Mouse (Mus musculus): ENCODE results near the gene Sh3yl1. TPM values are rescaled to one million over a fixed set of nuclear protein-coding genes. Genes with fewer than 3 reads are reported as not detected.

Gene Sh3yl1
- 1 to 10 TPM; 1.7 to 3.5 TPM for total RNA-seq (2021)
- long read RNA-seq, experiment 1, partial matches to known transcripts = 0 of 4 reads
- long read RNA-seq, experiment 1, other reads (novel, unspliced or antisense) = 0 of 4 reads
- long read RNA-seq, experiment 2, transcript Sh3yl1-201 (10 exons, 1,750 nt) = major isoform, 6 of 9 reads
- long read RNA-seq, experiment 2, partial matches to known transcripts = 2 of 9 reads
- long read RNA-seq, experiment 2, other reads (novel, unspliced or antisense) = 0 of 9 reads

DNA sequence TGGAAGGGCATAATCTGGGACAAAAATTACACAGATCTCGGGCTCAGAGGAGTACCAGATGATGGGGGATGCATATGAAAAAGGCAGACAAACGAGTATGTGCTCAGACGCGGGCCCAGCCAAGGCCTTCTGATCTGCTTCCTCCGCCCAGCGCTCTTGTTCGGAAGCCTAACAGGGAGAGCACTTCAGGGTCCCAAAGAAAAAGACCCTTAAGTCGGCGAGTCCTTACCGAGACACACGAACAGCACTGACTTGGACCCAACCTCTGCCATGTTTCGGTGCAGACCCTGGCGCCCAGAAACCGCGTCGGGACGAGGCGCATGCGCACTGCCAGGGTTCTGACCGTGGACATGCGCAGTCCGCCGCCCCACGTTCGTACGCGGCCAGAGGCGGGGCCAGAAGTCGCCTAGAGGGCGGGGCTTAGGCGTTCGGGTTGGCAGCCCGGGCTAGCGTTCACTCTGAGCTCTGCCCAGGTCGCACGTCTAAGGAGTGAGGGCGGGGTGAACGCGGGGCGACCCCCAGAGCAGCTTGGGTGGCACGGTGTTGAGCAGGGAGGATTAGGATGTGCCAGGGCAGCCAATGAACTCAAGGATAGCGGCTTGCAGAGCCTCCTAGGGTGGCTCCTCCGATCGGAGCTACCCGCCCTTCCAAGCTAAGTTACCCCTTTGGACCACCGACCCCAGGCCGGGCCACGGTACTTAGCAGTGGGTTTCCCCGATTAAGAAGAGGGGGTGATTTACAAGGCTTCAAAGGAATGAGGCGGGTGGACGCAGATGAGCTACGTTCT, at the start of gene Sh3yl1, which contains the start of gene Acp1:
Gene Sh3yl1 (plus strand): TSS at position 408 of the 787 bp plus-strand sequence.
Gene Acp1 (minus strand): TSS at position 329 of the 787 bp plus-strand sequence.
- peak; percentile 96 for DNase-seq (ENCODE audit: low spot score in 2 of 2)

- DNase-seq (ENCODE audit: low spot score in 2 of 2) = no peak
Measured at GRCm38 (mm10) chr12:30864347-30864746, 47.1 kb upstream of the Sh3yl1 start.

GRCm38 (mm10) chr12:30865781-30866180, 45.7 kb upstream of the Sh3yl1 start:
- DNase-seq (ENCODE audit: low spot score in 2 of 2) = no peak

- no peak for DNase-seq (ENCODE audit: low spot score in 2 of 2)
Measured at GRCm38 (mm10) chr12:30879447-30879846, 32.0 kb upstream of the Sh3yl1 start.

DNA sequence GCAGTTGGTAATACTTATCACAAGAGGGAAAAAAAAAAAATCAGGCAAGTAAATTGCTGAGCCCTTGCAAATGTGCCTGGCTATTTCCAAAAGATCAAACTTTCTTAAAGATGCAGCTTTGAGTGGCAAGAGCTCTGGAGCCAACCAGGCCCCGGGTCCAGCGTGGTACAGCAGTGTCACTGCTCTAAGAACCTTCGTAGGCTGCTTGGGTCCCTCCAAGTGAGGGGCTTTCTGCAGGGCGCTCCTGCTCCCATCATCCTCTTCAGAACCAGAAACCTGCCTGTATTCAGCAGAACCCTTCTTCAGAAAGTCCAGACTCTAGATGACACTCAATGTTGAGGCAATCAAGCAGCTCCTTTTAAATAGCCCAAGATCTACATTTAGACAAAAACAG, 27.9 kb upstream of the Sh3yl1 start:
- no peak for DNase-seq (ENCODE audit: low spot score in 2 of 2)

- DNase-seq (ENCODE audit: low spot score in 2 of 2) = peak; percentile 8 to 22
Measured at GRCm38 (mm10) chr12:30883986-30884621, 27.4 kb upstream of the Sh3yl1 start, which contains the start of gene Alkal2. TSS of gene Alkal2 (plus strand) at chr12:30884322.

DNA sequence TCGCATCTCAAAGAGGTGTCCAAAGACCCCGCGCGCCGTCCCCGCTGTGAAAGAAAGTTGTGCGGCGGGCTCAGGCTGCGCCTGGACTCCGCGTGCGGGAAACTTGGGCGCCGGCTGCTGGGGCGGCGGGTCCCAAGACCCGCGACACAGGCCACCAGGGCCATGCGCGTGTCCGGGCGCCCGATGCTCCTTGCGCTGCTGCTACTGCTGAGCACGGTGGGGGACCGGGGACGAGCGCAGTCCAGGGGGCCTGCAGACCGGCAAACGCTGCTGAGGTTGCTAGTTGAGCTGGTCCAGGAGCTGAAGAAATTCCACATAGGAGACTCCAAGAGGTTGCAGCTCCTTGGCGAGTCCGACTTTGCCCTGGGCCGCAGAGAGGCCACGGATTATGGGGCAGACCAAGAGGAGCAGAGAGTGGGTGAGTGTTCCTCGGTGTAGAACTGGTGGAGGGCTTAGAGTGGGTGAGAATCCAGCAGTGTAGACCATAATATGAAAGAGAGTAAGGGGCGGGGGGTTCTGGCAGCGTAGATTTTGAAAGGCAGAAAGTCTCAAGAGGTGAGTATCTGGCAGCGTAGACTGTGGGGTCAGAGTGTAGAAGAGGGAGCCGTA, 26.7 kb upstream of the Sh3yl1 start:
- DNase-seq (ENCODE audit: low spot score in 2 of 2) = no peak

GRCm38 (mm10) chr12:30885891-30886290, 25.6 kb upstream of the Sh3yl1 start:
- no peak for DNase-seq (ENCODE audit: low spot score in 2 of 2)

DNA sequence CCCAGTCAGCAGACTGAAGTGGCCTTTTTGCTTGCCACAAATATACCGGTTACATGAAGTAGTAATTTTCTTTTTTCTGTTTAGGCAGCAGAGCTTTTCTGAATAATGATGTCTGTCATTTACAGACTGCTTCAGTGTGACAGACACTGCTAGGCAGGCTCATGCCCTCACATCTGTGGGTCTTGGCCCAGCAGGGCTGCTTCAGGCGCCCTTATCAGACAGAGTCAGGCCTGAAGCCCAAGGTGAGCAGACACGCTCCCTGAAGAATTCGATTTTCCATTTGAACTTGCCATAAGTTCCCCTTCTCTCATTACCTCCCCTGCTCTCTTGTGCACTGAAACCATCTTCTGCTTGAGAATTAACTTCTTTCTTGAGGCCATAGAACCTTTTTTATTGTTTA, 23.5 kb upstream of the Sh3yl1 start:
- DNase-seq (ENCODE audit: low spot score in 2 of 2) = no peak

DNA sequence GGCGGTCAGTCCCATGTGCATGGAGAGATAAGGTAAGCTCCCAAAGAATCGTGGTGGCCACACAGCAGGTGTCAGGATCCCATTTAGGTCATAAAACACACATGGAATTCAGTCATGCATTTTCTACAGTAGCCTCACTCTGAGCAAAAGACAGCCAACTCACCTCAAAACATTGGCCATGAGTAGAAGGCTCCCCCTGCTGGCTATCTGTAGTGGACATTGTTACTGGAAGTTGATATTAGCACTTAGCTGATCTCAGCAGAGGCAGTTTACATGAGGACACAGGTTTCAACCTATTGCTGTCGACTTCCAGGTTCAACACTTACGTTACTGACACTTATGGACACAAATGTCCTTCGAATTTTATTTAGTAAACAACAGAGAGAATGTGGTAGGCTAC, 21.4 kb upstream of the Sh3yl1 start:
- peak; percentile 34 to 38 for DNase-seq (ENCODE audit: low spot score in 2 of 2)

GRCm38 (mm10) chr12:30891438-30891837, 20.0 kb upstream of the Sh3yl1 start:
- DNase-seq (ENCODE audit: low spot score in 2 of 2) = no peak

DNA sequence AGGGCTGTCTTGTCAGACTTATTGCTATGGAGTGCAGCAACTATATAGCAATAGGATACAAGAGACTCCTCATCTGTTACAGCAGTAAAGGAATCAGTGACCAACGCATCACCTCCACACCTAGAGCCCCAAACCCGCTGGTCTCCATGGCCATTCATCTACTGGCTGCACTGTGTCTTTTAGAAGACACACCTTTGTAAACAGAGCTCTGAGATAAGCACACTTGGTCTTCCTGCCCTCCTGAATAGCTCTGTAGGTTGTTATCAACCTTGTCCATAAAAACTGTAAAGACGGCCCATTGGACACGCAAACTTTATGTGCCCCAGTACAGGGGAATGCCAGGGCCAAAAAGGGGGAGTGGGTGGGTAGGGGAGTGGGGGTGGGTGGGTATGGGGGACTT, 14.4 kb upstream of the Sh3yl1 start:
- no peak for DNase-seq (ENCODE audit: low spot score in 2 of 2)

DNA sequence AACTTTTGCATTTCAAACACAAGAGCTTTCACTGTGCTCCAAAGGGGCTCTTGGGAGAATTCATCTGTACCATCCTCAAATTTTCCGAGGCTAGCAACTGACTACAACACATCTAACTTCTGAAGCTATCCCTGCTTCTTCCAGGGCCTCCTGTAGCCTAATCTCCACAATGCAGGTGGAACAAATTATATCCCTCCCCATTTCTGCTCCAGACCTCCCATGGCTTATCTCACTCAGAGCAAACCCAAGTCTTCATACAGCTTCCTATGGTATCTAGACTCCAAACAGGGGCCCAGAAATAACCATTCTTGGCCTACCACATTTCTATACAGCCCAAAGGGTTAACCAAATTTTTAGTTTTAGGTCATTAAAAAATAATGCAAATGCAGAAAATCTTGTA, 2.8 kb upstream of the Sh3yl1 start:
- DNase-seq (ENCODE audit: low spot score in 2 of 2) = no peak

- no peak for DNase-seq (ENCODE audit: low spot score in 2 of 2)
Measured at GRCm38 (mm10) chr12:30909881-30910280, 1.6 kb upstream of the Sh3yl1 start.

DNA sequence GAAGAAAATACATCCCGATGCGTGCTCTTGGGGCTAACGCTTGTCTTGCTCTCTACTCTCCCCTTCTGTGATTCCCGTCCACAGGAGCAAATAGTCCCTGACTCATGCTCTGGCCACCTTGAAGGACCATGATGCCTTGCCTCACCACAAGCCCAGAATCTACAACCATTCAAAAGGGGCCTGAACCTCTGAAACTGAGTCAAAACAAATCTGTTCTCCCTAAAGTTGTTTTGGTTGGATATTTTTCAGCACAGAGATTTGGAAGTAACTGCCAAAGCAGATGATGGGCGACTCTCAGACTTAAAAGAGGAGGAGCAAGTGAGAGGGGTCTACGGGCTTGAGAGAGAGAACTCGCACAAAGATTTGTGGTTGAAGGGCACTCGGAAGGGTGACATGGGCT, 608 bp upstream of the Sh3yl1 start:
- DNase-seq (ENCODE audit: low spot score in 2 of 2) = peak in 1 of 2 experiments; percentile 6

GRCm38 (mm10) chr12:30912048-30912381, 547 bp downstream of the Sh3yl1 start:
- peak; percentile 38 to 41 for DNase-seq (ENCODE audit: low spot score in 2 of 2)

- DNase-seq (ENCODE audit: low spot score in 2 of 2) = no peak
Measured at GRCm38 (mm10) chr12:30912840-30913239, 1.4 kb downstream of the Sh3yl1 start.

DNA sequence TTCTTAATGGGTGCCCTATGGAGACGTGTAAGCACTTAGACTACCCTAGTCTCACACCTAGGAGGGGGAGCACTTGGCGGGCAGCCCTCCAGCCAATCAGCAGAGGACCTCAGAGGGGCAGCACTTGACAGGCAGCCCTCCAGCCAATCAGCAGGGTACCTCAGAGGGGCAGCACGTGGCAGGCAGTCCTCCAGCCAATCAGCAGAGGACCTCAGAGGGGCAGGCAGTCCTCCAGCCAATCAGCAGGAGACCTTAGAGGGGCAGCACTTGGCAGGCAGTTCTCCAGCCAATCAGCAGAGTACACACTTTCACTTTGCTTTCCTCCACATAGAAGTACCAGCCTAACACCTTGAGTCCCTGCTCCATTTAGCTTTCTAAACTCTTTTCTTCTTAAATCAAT, 10.9 kb downstream of the Sh3yl1 start:
- no peak for DNase-seq (ENCODE audit: low spot score in 2 of 2)

DNA sequence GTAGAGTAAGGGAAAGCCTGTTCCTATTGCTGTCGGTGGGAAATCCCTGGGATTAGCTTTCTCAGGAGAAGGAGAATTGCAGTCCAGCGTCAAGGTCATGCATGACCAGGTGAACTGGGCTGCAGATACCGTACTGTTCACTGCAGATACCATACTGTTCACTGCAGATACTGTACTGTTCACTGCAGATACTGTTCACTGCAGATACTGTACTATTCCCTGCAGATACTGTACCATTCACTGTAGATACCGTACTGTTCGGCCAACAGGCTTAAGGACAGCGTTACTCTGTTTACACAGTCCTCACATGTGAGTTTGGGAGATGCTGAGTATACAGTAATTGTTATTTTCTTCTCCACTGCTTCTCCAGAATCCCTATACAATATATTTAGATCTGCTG, 16.7 kb downstream of the Sh3yl1 start:
- no peak for DNase-seq (ENCODE audit: low spot score in 2 of 2)

- no peak for DNase-seq (ENCODE audit: low spot score in 2 of 2)
Measured at GRCm38 (mm10) chr12:30933299-30933698, 21.8 kb downstream of the Sh3yl1 start.

DNA sequence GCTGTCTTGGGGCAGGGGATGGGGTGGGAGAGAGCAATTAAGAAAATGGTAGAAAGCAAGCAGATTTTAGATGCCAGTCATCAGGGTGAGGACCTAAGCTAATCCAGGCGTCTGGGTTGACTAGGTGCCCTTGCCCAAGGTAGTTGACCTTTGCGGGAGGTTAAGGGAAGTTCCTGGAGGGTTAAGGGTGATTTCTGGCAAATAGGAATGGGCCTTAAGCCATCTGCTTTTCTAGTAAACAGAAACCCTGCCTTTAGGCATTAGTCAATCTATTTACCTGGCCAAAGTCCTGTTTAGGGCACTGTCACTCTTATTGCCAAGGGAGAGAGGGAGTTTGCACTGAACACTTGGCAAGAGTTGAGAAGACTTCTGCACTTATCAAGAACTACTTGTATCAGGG, 25.4 kb downstream of the Sh3yl1 start:
- DNase-seq (ENCODE audit: low spot score in 2 of 2) = no peak
